Mouse (Mus musculus) E14TG2a.4 (cell line): ENCODE measurements around the gene Dcaf5.

Experiments
- H3K27me3 ChIP-seq: 2 replicates; pipeline ENCODE4 v1.6.1; 2014; ENCODE audit warnings: low read length, control low read depth; ENCODE audit not compliant: insufficient read depth
- H3K36me3 ChIP-seq: 2 replicates; pipeline ENCODE4 v1.6.1; 2014; ENCODE audit warnings: low read length, control low read depth; ENCODE audit not compliant: insufficient read depth
- H3K4me1 ChIP-seq: replicated peaks from 2 replicates; pipeline ENCODE4 v1.6.1; 2014; ENCODE audit warnings: low read depth, low read length, control low read depth
- H3K4me3 ChIP-seq: replicated peaks from 2 replicates; pipeline ENCODE4 v1.5.1; 2014; ENCODE audit warnings: mild to moderate bottlenecking, low read length
- H3K9me3 ChIP-seq: 2 replicates; pipeline ENCODE4 v1.6.1; 2014; ENCODE audit warnings: low read length, control low read depth
- CTCF ChIP-seq: conservative IDR thresholded peaks from 2 replicates; pipeline ENCODE4 v1.5.1; 2014; ENCODE audit warnings: low read length
- NANOG ChIP-seq: IDR thresholded peaks from 2 replicates; pipeline ENCODE4 v1.6.1; 2014; ENCODE audit warnings: borderline replicate concordance, low read length, mixed read lengths
- POU5F1 ChIP-seq: IDR thresholded peaks from 2 replicates; pipeline ENCODE4 v1.6.1; 2014; ENCODE audit warnings: low read length, borderline replicate concordance

Gene Dcaf5

DNA sequence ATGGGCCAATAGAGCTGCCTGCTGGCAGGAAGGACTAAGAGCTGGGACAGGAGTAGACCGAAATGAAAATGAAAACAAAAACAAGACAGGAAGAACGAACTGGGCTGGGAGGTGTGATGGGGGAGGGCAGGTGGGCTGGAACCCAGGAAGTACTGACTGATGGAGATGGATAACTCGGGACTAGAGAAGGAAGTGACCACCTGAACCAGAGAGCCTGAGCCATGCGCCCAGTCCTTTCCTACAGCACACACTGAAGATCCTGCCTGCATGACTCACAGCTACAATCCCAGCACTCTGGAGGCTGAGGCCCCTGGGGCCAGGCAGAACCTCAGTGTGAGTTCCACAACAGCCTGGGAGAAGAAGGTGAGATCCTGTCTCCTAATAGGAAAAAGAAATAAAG lies 3.1 kb downstream of the Dcaf5 start:
- TF ChIP-seq NANOG (no peak), CTCF (no peak), POU5F1 (no peak)
- no peak overlapping the region for H3K4me3 ChIP-seq
- H3K9me3 ChIP-seq, result no peaks in the 10 kb centered on the region
- peaks cover 12% of the 10 kb centered on the region for H3K27me3 ChIP-seq
- H3K4me1 ChIP-seq, result peaks cover 18% of the 10 kb centered on the region
- H3K36me3 ChIP-seq, result no peaks in the 10 kb centered on the region

DNA sequence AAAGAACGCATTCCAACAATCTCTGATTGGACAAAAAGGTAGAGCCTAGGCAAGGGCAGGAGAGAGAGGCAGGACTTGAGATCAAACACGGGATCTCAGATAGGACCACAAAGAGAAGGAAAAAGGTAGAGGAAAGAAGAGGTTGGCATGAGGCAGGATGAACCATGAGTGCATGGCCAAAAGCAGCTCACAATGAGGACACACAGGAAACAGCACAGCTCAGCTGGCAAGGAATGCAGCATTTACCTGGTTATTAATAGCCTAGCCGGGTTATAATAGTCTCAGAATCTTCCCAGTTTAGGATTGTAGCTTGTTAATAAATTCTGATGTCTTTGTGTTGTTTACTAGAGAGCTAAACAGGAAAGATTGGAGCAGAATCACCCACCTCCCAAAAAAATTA lies 8.7 kb downstream of the Dcaf5 start:
- TF ChIP-seq CTCF (no peak), POU5F1 (no peak), NANOG (no peak)
- Histone ChIP-seq H3K4me3 (no peak overlapping the region), H3K9me3 (peaks cover 26% of the 10 kb centered on the region), H3K36me3 (peaks cover 14% of the 10 kb centered on the region; the same call in 1 of the 2 replicates), H3K4me1 (no peaks in the 10 kb centered on the region), H3K27me3 (no peaks in the 10 kb centered on the region)

DNA sequence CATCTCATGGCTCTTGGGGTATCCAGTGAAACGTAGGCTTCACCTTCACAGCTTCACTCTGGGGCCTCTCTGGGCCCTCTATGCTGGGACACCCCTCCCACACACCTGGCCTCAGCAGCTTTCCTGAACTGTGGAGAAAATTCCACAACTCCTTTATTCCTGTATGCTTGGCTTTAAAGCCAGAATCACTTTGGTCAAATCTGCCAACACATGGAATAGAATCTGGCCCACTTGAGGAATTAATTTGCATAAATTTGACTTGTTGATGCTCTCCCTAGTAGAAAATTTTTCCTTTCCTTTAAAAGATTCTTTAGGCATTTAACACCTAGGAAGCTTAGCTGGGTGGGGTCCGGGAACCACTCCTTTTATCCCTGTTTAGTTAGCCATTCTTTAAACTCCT lies 21.3 kb downstream of the Dcaf5 start:
- H3K4me3 ChIP-seq, result no peak overlapping the region
- H3K36me3 ChIP-seq, result peaks cover 15% of the 10 kb centered on the region; the same call in 1 of the 2 replicates
- TF ChIP-seq NANOG, result no peak
- no peak for TF ChIP-seq CTCF
- no peak for TF ChIP-seq POU5F1
- H3K27me3 ChIP-seq, result no peaks in the 10 kb centered on the region
- no peaks in the 10 kb centered on the region for H3K4me1 ChIP-seq
- H3K9me3 ChIP-seq, result peaks cover 39% of the 10 kb centered on the region

DNA sequence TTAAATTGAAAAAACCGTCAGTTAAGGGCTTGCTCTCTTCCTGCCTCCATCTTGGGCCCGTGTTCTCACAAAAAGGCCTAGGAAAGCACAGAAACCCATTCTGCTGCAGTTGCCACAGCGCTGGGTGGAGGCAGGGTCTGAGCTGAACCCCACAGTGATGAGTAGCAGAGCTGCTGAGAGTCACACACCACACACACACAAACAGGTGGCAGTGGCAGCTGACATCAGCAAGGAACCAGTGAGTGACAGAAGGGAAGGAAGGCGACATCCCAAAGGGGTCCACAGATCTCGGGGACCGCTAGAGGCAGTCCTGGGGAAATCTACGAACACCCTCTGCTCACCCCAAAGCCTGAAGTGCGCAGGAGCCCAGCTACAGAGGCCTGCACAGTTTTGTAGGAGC lies 25.5 kb downstream of the Dcaf5 start:
- no peaks in the 10 kb centered on the region for H3K27me3 ChIP-seq
- TF ChIP-seq NANOG (no peak), POU5F1 (no peak), CTCF (no peak)
- no peak overlapping the region for H3K4me3 ChIP-seq
- H3K4me1 ChIP-seq, result 0 out of 2 replicates have a peak, but pooled peaks cover 3% of the 10 kb centered on the region
- H3K36me3 ChIP-seq, result peaks cover 11% of the 10 kb centered on the region; the same call in 1 of the 2 replicates
- peaks cover 30% of the 10 kb centered on the region for H3K9me3 ChIP-seq

DNA sequence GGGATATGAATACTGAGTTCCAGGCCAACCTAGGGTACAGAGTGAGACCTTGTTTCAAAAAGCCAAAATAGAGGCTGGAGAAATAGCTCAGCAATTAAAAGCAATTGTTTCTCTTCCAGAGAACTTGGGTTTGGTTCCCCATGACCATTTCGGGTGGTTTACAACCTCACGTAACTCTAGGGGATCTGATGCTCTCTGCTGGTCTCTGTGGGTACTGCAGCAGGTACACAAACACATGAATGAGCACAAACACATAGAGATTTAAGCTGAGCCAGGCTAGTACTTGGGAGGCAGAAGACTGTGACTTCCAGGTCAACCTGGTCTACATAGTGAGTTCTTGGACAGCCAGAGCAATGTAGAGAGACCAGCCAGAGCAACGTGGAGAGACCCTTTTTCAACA lies 28.6 kb downstream of the Dcaf5 start:
- Histone ChIP-seq H3K4me1 (0 out of 2 replicates have a peak, but pooled peaks cover 3% of the 10 kb centered on the region), H3K9me3 (peaks cover 4% of the 10 kb centered on the region), H3K4me3 (no peak overlapping the region), H3K36me3 (peaks cover 8% of the 10 kb centered on the region; the same call in 1 of the 2 replicates), H3K27me3 (no peaks in the 10 kb centered on the region)
- TF ChIP-seq CTCF, result peak; percentile 90
- TF ChIP-seq POU5F1, result no peak

DNA sequence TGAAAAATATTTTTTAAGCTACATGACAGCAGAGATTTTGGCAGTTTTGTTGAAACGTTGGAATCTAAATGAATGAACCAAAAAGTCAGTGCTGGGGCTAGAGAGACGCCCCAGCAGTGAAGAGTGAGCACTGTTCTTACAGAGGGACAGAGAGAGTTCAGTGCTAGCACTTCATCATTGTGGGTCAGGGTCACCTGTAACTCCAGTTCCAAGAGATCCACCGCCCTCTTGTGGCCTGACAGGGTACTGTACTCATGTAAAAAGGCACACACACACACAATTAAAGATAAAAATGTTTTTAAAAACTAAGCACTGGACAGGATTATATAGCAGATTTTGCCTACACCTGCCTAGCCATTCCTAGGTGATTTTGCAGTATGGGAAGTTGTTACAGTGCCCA lies 29.8 kb downstream of the Dcaf5 start:
- Histone ChIP-seq H3K9me3 (peaks cover 4% of the 10 kb centered on the region), H3K4me3 (no peak overlapping the region), H3K4me1 (0 out of 2 replicates have a peak, but pooled peaks cover 3% of the 10 kb centered on the region), H3K36me3 (peaks cover 8% of the 10 kb centered on the region; the same call in 1 of the 2 replicates), H3K27me3 (no peaks in the 10 kb centered on the region)
- TF ChIP-seq POU5F1 (no peak), CTCF (peak; percentile 87)

DNA sequence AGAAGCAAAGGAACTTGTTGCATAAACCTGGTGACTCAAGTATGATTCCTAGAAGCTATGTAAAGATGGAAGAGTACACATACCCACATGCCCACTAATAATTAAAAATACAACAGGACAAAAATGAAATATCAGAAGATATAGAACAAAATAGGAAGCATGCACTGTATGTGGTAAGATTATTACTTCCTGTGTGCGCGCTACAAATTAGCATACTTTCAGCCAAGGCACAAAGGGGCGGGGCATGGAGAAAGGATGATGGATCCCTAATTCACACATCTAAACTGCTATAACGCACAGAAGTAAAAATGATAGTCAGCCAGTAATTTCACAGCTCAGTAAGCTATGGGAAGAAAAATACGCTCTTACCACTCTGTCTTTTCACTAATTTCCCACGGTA lies 32.3 kb downstream of the Dcaf5 start:
- Histone ChIP-seq H3K27me3 (no peaks in the 10 kb centered on the region), H3K9me3 (peaks cover 4% of the 10 kb centered on the region), H3K36me3 (peaks cover 11% of the 10 kb centered on the region; the same call in 1 of the 2 replicates), H3K4me3 (no peak overlapping the region), H3K4me1 (0 out of 2 replicates have a peak, but pooled peaks cover 3% of the 10 kb centered on the region)
- no peak for TF ChIP-seq NANOG
- TF ChIP-seq POU5F1, result no peak
- TF ChIP-seq CTCF, result no peak

DNA sequence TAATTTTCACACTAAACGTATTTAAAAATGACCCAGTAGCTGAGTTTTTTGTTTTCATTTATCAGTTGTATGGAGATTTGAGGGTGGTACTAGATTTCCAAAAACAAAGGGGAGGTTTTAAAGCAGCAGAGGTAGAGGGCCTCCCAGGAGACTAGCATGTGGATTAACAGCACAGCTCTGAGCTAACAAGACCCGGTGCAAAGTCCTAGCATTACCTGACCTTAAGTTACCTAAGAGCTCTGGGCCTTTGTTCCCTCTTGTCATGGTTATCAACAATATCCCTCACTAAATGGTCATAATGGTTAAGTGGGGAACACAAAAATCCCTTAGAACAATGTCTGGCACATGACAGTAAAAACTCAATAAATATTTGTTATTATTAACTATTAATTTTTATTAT lies 37.3 kb downstream of the Dcaf5 start:
- no peak for TF ChIP-seq POU5F1
- no peak for TF ChIP-seq NANOG
- TF ChIP-seq CTCF, result no peak
- H3K36me3 ChIP-seq, result peaks cover 40% of the 10 kb centered on the region
- H3K9me3 ChIP-seq, result no peaks in the 10 kb centered on the region
- H3K27me3 ChIP-seq, result no peaks in the 10 kb centered on the region
- no peak overlapping the region for H3K4me3 ChIP-seq
- H3K4me1 ChIP-seq, result no peaks in the 10 kb centered on the region

DNA sequence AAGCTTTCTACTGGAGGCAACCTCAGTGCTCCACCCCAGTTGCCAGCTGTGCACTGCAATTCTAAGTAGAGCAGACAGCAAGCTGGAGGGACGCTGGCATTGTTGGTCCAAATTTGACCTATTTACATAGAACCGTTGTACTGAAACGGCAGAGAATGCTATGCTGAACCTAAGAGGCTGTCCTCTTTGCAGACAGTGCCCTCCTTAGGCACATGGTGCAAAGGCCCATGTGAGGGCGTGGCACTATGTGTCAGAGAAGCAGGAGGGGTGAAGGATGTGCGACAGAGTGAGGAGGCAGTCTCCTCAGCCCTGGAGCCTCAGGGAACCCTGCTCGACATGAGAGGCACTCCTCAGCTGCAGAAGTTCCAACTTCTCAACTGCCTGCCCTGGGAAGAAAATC lies 40.0 kb downstream of the Dcaf5 start:
- Histone ChIP-seq H3K36me3 (peaks cover 39% of the 10 kb centered on the region), H3K4me1 (no peaks in the 10 kb centered on the region), H3K27me3 (no peaks in the 10 kb centered on the region), H3K4me3 (no peak overlapping the region), H3K9me3 (no peaks in the 10 kb centered on the region)
- no peak for TF ChIP-seq CTCF
- no peak for TF ChIP-seq NANOG
